In the genomic region with DNA sequence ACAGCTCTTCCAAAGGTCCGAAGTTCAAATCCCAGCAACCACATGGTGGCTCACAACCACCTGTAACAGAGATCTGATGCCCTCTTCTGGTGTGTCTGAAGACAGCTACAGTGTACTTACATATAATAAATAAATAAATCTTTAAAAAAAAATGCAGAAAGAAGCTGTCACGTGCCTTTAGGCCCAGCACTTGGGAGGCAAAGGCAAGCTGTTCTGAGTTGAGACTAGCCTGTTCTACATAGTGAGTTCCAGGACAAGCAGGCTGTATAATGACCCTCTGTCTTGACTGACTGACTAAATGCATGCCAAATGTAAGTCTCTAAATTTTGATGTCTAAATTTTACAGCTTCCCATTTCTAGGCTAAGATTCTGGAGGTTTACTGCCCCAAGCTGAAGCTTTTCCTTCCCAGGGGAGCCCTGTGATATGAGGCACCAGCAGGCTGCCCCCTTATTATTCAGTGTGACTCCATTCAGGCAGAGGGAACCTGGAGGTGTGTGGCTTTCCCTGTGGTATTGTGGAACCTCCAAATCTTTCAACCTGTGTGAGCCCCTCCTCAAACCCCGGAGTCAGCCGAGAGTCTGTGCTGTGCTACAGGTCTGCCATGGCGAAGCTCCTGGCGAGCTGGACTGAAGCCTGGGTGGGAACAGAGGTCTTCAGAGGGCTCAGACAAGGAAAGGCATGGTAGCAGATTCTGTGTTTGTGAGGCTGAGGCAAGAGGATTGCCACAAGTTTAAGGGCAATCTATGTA, we compare ENCODE assay signal across 13 mouse cellular contexts.
"Had no signal": no experiment of that assay in that cellular context is flagged by ENCODE, and none has a peak within 500 bp of the region (broad histone marks: within the 10 kb centered on the region; RNA-seq: fewer than 3 reads in every experiment).

No protein-coding gene starts in this region.

- ATAC-seq: midbrain, embryonic 13.5 days had no signal

- H3K27me3 ChIP-seq: liver, embryonic 15.5 days; midbrain, embryonic 13.5 days; neural tube, embryonic 15.5 days had no signal

- H3K4me1 ChIP-seq: midbrain, embryonic 13.5 days; neural tube, embryonic 15.5 days had no signal

- H3K9me3 ChIP-seq: liver, embryonic 15.5 days; midbrain, embryonic 13.5 days; neural tube, embryonic 15.5 days had no signal

- H3K4me2 ChIP-seq: liver, embryonic 11.5 days; liver, embryonic 15.5 days; midbrain, embryonic 13.5 days; neural tube, embryonic 15.5 days had no signal

- DNase-seq: kidney, postnatal 25 days; layer of hippocampus, adult 9-11 months; layer of hippocampus, postnatal 36 days; lung, adult 2 months; right cerebral cortex, adult 18-20 months; right cerebral cortex, postnatal 25 days; thymus, adult 2 months; thymus, postnatal 25 days had no signal

- H3K27ac ChIP-seq: liver, embryonic 15.5 days; midbrain, embryonic 13.5 days; neural tube, embryonic 15.5 days had no signal

- H3K36me3 ChIP-seq: liver, embryonic 15.5 days; midbrain, embryonic 13.5 days; neural tube, embryonic 15.5 days had no signal

- H3K4me3 ChIP-seq: liver, embryonic 15.5 days; midbrain, embryonic 13.5 days; myocyte; neural tube, embryonic 15.5 days had no signal

- H3K9ac ChIP-seq: liver, embryonic 15.5 days; midbrain, embryonic 13.5 days; neural tube, embryonic 15.5 days had no signal
